Mouse (Mus musculus) retina, postnatal 7 days (tissue): Measurements from ENCODE around the gene Apob.
"Not testable (repeated sequence)": the region's sequence is repeated elsewhere in the genome, so short reads cannot be mapped to it uniquely, and the experiment has no call there.

Source experiments
- DNase-seq: peaks from one replicate; pipeline ENCODE4 v3.0.0-alpha.2; 2012; ENCODE audit warnings: low read depth, low spot score

Apob gene

GRCm38 (mm10) chr12:7977466-7978189 lies at the start of gene Apob:
Apob (plus strand) TSS chr12:7977648.
- DNase-seq: no peak

DNA sequence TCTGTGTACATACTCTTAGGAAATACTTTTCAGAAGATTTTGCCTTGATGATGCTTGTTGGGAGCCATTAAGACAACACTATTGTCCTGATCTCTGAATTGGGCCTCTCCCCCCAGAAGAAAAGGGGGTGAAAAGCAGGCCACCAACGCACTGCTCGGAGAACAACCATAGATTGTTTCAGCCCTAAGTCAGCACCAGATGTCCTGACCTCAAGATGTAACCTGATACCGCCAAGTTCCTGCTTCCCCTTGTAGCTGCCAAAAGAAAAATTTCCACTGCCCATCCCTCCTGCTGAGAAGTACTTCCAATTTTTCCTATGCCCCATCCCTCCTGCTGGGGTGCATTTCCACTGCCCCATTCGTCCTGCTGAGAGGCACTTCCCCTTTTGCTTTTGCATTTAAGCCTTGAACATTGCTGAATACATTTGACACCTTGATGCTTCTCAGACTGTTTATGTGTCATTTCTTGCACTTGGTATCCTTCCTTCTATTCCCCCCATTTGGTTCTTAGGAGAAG lies 45.0 kb upstream of the Apob start:
- DNase-seq: no peak

GRCm38 (mm10) chr12:7950098-7950745 lies 27.2 kb upstream of the Apob start:
- DNase-seq: no peak

GRCm38 (mm10) chr12:7958851-7959250 lies 18.6 kb upstream of the Apob start:
- no peak for DNase-seq

DNA sequence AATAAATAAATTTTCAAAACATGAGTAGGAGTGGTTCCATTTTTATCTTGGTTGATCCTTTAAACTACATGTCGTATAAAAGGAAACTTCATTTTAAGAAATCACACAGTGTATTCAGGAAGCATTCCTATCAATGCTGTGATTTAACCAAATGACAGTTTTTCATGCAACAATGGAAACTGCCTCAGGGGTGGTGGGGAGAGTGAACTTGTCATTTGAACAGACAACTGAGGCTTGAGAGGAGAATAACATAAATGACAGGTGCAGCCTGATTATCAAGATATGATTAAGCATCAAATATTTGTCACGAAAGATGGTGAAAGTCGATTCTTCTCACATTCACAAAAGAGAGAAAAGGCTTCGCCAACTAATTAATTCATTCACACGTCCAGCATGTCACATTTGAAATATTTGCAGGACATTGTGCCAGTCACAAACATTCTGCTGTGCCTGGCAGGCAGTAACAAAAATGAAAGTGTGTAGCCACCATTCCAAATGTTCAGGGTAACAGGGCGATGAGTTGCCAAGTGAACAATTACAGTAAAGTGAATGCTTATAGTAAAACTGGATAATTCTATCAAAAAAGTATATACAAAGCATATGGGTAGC lies 18.0 kb upstream of the Apob start:
- no peak for DNase-seq

GRCm38 (mm10) chr12:7962314-7962927 lies 15.0 kb upstream of the Apob start:
- no peak for DNase-seq

GRCm38 (mm10) chr12:7967221-7967620 lies 10.2 kb upstream of the Apob start:
- no peak for DNase-seq

GRCm38 (mm10) chr12:7970301-7970700 lies 7.1 kb upstream of the Apob start:
- DNase-seq: no peak

DNA sequence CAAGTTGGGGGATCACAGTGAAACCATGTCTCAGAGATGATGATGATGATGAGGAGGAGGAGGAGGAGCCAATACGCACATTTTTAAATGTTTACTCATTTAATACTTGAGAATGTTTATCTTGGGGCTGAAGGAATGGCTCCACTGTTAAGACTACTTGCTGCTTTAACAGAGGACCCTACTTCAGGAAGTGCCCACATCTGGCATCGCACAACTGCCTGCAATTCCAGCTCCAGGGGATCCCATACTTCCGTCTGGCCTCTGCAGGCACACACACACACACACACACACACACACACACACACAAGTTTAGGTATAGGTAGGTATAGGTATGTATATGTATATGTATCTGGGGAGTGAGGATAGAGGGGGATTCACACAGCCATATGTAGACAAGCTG lies 6.6 kb upstream of the Apob start:
- no peak for DNase-seq

GRCm38 (mm10) chr12:7971736-7972135 lies 5.7 kb upstream of the Apob start:
- no peak for DNase-seq

DNA sequence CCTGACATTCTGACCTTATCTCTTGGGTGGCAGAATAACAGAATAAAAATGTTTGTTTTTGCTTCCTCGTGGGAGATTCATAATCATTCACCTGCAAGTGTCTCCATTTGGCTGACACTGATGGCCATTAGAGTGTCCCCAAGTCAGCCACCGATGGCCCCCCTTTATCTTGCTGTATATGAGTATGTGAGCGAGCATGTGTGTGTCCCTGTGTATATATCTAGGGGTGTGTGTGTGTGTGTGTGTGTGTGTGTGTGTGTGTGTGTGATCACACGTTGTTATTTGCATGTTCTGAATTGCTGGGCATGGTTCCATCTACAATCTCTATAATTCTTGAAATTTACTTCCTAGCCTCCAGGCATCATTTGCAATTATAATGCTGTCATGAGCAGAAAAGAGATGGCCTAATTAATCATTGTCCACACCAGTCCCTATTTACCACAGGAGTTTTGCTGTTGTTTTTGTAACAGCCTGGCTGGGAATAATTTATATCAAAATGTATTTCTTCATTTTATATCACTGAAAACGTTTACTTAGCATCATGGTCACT lies 3.6 kb upstream of the Apob start:
- no peak for DNase-seq

- peak; percentile 47 for DNase-seq
Observed at GRCm38 (mm10) chr12:7978190-7978884, 889 bp downstream of the Apob start.

DNA sequence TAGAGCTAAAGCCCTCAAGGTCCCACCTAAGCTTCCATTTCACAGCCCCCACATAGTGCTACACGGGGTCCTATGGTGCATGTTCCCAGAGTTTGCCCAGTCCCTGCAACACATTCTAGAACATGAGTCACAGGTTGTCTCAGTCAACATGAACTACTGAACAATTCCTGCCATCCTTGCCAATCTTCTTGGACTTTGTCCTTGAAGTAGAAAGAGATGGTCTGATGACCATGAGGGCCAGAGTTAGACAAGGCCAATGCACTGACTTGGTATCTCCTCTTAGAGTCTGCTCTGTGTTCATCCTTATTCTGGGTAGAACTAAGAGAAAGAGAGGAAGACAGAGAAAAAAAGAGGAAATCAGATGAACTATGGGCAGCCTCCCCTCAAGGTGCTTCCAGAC lies 7.0 kb downstream of the Apob start:
- DNase-seq: no peak

DNA sequence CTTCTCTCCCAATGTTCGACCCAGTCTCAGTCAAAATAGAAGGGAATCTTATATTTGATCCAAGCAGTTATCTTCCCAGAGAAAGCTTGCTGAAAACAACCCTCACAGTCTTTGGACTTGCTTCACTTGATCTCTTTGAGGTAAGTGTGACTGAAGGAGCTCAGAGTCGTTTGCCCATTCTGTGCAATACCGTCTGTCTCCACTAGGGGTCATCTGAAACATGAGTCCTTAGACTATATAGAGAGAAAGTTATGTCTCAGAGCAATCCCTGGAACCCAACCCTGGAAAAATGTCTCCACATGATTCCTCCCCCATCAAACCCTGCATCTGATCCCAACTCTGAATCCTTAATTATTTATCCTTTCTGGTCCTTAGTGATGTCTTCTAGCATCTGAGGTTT lies 13.4 kb downstream of the Apob start:
- DNase-seq: peak; percentile 64

- DNase-seq: no peak
Observed at GRCm38 (mm10) chr12:7991570-7991969, 14.1 kb downstream of the Apob start.

DNA sequence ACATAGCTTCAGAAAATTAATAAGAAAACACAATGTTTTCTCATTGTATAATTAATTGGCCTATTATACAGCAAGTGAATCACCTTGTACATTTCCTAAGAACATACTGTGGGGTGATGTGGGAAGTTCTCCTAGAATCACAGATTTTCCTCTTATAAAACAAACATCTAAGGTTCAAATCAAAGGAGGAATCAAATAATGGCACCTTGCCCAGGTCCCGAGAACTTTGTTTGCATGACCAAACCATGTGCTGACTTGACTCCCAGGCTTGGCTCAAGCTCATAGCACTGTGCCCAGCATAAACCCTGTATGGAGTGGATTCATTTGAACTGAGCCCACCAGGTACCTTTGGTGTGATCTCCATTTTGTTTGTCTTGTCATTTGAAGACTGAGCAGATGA lies 43.5 kb downstream of the Apob start:
- no peak for DNase-seq

GRCm38 (mm10) chr12:8029520-8029919 lies 52.1 kb downstream of the Apob start:
- DNase-seq: no peak

- DNase-seq: no peak
Observed at GRCm38 (mm10) chr12:8030057-8030456, 52.6 kb downstream of the Apob start.

DNA sequence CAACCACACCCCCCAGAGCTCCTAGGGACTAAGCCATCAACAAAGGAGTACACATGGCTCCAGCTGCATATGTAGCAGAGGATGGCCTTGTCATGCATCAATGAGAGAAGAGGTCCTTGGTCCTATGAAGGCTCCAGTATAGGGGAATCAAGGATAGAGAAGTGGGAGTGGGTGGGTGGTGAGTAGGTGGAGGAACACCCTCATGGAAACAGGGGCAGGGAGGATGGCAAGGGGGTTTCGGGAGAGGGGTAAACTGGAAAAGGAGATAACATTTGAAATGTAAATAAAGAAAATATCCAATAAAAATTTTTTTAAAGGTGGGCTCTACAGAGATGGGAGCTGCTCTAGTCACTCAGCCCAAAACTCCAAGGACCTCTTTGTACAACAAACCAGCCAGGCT lies 53.7 kb downstream of the Apob start:
- not testable (repeated sequence) for DNase-seq

DNA sequence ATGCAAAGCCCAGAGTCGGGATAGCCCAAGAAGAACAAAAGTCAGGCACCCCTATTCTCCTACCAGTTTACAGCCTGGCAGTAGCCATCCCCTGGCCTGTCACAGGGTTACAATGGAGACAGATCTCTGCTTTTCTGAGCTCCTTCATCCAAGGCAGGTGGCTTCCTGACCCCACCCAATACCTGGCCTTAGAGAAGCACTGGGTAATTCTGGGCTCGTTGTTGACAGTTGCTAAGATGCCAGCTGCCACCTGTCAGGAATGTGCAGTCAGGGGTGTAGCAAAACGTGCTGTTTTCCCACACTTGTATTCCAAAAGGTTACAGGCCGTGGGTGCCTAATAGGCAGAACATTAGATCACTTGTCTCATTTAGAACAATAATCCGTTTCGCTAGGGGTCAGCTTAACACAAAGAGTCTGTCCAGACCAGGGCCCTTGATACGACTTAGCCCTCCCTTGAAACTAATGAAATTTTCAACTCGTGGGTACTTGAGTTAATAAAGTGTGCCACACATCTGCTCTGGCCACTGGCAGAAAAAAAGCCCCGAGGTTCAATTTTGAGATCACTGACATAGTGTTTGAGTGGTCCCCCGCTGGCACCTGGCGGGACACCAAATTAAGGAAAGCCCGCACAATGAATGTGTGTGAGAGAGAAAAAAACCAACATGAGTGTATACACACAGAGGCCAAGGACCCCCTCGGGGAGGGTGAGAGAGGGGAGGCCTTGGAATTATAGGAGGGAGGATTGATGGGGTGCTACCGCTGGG lies 54.3 kb downstream of the Apob start:
- no peak for DNase-seq

- DNase-seq: no peak
Observed at GRCm38 (mm10) chr12:8032359-8032755, 54.9 kb downstream of the Apob start.
